Mouse (Mus musculus) retina, embryonic 14.5 days (tissue): Measurements from ENCODE around the gene Fez2.

Source experiments
- DNase-seq: peaks from one replicate; pipeline ENCODE4 v3.0.0-alpha.2; 2015; ENCODE audit warnings: low spot score

The Fez2 gene

GRCm38 (mm10) chr17:78407581-78407980 is 10.4 kb downstream of the Fez2 start:
- DNase-seq, result no peak

- DNase-seq, result no peak
These were observed 11.1 kb downstream of the Fez2 start for GRCm38 (mm10) chr17:78406854-78407253.

- no peak for DNase-seq
These were observed 12.6 kb downstream of the Fez2 start for GRCm38 (mm10) chr17:78405336-78405735.

- DNase-seq, result no peak
These were observed 14.1 kb downstream of the Fez2 start for GRCm38 (mm10) chr17:78403804-78404203.

- DNase-seq, result no peak
These were observed 14.7 kb downstream of the Fez2 start for GRCm38 (mm10) chr17:78403229-78403628.

GRCm38 (mm10) chr17:78402174-78402573 is 15.8 kb downstream of the Fez2 start:
- no peak for DNase-seq

GRCm38 (mm10) chr17:78401713-78402112 is 16.2 kb downstream of the Fez2 start:
- peak; percentile 16 for DNase-seq

GRCm38 (mm10) chr17:78401311-78401710 is 16.6 kb downstream of the Fez2 start:
- no peak for DNase-seq

- no peak for DNase-seq
These were observed 17.7 kb downstream of the Fez2 start for GRCm38 (mm10) chr17:78400130-78400840.

GRCm38 (mm10) chr17:78392401-78393087 is 25.4 kb downstream of the Fez2 start:
- no peak for DNase-seq

- DNase-seq, result no peak
These were observed 28.4 kb downstream of the Fez2 start for GRCm38 (mm10) chr17:78389573-78389972.

- no peak for DNase-seq
These were observed 29.7 kb downstream of the Fez2 start for GRCm38 (mm10) chr17:78388101-78388847.

- no peak for DNase-seq
These were observed 30.3 kb downstream of the Fez2 start for GRCm38 (mm10) chr17:78387665-78388064.

- DNase-seq, result no peak
These were observed 35.6 kb downstream of the Fez2 start for GRCm38 (mm10) chr17:78382321-78382720.

GRCm38 (mm10) chr17:78379730-78380245 is 38.2 kb downstream of the Fez2 start:
- DNase-seq, result no peak

- DNase-seq, result no peak
These were observed 38.7 kb downstream of the Fez2 start for GRCm38 (mm10) chr17:78379079-78379729.

GRCm38 (mm10) chr17:78376587-78376986 is 41.4 kb downstream of the Fez2 start:
- no peak for DNase-seq

- DNase-seq, result no peak
These were observed 43.2 kb downstream of the Fez2 start for GRCm38 (mm10) chr17:78374756-78375155.

GRCm38 (mm10) chr17:78373849-78374248 is 44.1 kb downstream of the Fez2 start:
- no peak for DNase-seq

- DNase-seq, result no peak
These were observed 44.8 kb downstream of the Fez2 start for GRCm38 (mm10) chr17:78373174-78373573.

- DNase-seq, result no peak
These were observed 47.5 kb downstream of the Fez2 start for GRCm38 (mm10) chr17:78370445-78370844.

GRCm38 (mm10) chr17:78368481-78368880 is 49.5 kb downstream of the Fez2 start:
- no peak for DNase-seq
